Mouse (Mus musculus) left cerebral cortex, adult 2 months (tissue): Measurements from ENCODE around the gene Homer1. TPM values are rescaled to one million over a fixed set of nuclear protein-coding genes. Genes with fewer than 3 reads are reported as not detected.

Experiments
- DNase-seq, 2 experiments: peaks; one replicate each; pipeline ENCODE4 v3.0.0; 2021 to 2022; ENCODE audit warnings: low spot score in 2 of 2, mixed read lengths in 1 of 2; ENCODE audit errors: extremely low spot score in 1 of 2
- H3K27ac ChIP-seq: fragments of 200-600 bp; 2 replicates; pipeline ENCODE4 v1.8.1; 2022
- H3K4me3 ChIP-seq: fragments of 200-600 bp; 2 replicates; pipeline ENCODE4 v1.8.1; 2022
- CTCF ChIP-seq: fragments of 200-600 bp; IDR thresholded peaks from 2 replicates; pipeline ENCODE4 v1.8.1; 2022; ENCODE audit warnings: antibody characterized with exemption, mild to moderate bottlenecking, moderate library complexity
- intact Hi-C: fragments of 180-260 bp; cut with DNase I; formaldehyde crosslinking; loops from one replicate; pipeline ENCODE4 v1.15.1; 2025
- total RNA-seq, 2 experiments: library from RNA; stranded (reverse); gene quantifications; 2 replicates each; pipeline ENCODE4 v1.2.3; 2021

The Homer1 gene
- total RNA-seq, 2 experiments from 2014 or later, result 381 to 464 TPM

DNA sequence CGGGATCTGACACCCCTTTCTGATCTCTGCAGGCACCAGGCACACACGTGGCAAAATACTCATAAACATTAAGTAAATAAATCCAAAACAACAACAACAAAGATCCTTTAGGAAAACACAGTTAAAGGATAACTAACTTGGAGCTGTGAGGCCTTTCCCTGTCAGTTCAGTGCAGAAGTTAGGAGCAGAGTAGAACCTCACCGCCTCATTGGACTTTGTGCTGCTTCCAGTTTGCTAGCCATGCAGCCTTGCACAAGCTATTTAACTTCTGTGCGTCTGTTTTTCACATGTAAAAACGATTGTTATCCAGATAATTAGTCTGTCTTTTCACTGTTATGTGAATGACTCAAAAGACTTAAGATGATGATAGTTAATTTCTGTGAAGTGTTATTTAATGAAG lies 43.2 kb downstream of the Homer1 start:
- intact Hi-C loops, result no loop called here
- H3K27ac ChIP-seq, result no peak overlapping the region
- DNase-seq, result no peak
- H3K4me3 ChIP-seq, result no peak overlapping the region
- TF ChIP-seq CTCF, result no peak

DNA sequence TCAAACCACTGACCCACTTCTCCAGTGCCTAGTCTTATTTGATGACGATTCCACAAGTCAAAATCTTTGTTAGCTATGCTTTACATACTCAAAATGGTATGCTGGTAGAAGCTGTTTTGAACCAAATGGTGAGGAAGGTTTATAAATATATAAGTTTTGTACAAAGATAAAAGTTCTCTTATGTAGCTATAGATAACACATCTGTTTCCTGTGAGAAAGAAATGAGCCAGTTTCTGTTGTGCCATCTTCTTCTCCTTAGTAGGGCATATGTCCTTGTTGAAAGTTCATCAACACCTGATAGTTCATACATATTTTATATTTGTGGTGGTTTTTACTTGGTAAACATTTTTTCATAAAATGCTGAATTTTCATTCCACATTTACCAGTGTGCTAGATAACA lies 45.0 kb downstream of the Homer1 start:
- no peak overlapping the region for H3K27ac ChIP-seq
- intact Hi-C loops, result no loop called here
- no peak overlapping the region for H3K4me3 ChIP-seq
- DNase-seq, result no peak
- TF ChIP-seq CTCF, result no peak

DNA sequence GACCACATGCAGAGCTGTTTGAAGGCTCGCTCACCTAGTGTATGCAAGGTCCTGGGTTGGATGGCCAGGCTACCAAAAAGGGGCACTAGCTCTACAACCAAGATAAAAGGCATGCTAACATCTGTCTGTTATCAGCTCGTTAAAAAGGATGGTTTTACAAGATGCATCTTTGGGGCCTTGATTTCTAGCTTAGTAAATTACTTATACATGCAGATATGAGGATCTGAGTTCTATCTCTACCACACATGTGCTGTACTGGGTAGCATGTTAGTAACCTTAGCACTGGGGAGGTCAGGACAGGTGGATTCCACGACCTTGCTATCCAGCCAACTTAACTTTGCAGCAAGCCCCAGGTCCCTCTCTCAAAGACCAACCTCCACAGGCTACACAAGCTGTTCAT lies 46.4 kb downstream of the Homer1 start:
- intact Hi-C loops, result no loop called here
- no peak for DNase-seq
- no peak for TF ChIP-seq CTCF
- H3K4me3 ChIP-seq, result no peak overlapping the region
- no peak overlapping the region for H3K27ac ChIP-seq

- Histone ChIP-seq H3K4me3 (no peak overlapping the region), H3K27ac (no peak overlapping the region)
- TF ChIP-seq CTCF, result no peak
- DNase-seq, result no peak
- intact Hi-C loops, result no loop called here
Observed at GRCm38 (mm10) chr13:93352030-93352429, 52.6 kb downstream of the Homer1 start.

DNA sequence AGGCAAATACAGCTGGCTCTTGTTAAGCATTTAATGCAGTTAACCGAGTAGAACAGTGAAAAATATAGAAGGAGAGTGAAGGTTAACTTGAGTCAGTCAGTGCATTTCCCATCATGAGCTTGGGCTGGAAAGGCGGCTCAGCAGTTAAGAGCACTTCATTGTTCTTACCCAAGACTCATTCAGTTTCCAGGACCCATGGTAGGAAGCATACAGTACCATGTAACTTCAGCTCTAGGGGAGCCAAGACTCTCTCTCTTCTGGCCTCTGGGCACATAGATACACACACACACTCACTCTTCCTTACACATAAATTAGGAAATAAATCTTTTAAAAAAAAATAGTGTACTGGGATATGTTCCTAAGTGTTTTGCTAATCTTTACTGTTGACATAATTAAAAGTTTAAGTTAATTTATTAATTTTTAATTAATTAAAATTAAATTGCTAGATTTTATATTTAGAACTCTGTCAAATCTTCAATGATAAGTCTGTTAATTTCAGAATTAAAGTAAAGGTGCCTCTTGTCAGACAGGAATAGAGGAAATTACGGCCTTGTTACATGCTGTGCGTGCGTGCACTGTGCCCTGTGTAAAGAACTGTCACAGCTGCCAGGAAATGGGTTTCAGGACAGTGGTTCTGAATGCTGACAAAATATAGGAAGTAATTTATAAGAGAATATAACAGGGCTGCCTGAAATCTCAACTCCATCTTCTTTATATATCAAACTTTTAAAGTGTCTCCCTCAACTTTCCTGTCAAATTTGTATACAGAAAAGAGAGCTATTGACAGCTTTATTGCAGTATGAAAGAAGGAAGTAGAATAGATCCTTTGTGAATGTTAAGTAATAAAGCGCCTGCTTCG lies 55.2 kb downstream of the Homer1 start:
- no peak for TF ChIP-seq CTCF
- Histone ChIP-seq H3K4me3 (no peak overlapping the region), H3K27ac (no peak overlapping the region)
- intact Hi-C loops, result no loop called here
- no peak for DNase-seq

DNA sequence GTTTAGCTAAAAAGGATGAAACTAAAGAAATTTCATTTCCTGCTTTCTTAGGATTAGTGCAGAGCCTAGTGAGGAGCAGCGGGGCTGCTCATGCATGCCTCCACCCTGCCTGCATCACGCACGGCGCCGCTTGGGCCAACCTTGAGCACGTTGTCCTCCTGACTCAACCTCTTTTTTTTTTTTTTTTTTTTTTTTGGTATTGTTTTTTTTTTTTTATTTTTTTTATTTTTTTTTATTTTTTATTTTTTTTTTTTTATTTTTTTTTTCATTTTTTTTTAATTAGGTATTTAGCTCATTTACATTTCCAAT lies 55.8 kb downstream of the Homer1 start:
- intact Hi-C loops, result no loop called here
- H3K4me3 ChIP-seq, result no peak overlapping the region
- TF ChIP-seq CTCF, result no peak

GRCm38 (mm10) chr13:93358522-93358921 lies 59.1 kb downstream of the Homer1 start:
- intact Hi-C loops, result no loop called here
- H3K4me3 ChIP-seq, result no peak overlapping the region
- no peak overlapping the region for H3K27ac ChIP-seq
- no peak for DNase-seq
- TF ChIP-seq CTCF, result no peak

More for the DNA sequence above, 55.8 kb downstream of the Homer1 start:
- H3K27ac ChIP-seq, result no peak overlapping the region
- DNase-seq, result no peak

- intact Hi-C loops, result no loop called here
- no peak overlapping the region for H3K4me3 ChIP-seq
- H3K27ac ChIP-seq, result no peak overlapping the region
- no peak for DNase-seq
- no peak for TF ChIP-seq CTCF
Observed at GRCm38 (mm10) chr13:93367555-93367954, 68.1 kb downstream of the Homer1 start.

DNA sequence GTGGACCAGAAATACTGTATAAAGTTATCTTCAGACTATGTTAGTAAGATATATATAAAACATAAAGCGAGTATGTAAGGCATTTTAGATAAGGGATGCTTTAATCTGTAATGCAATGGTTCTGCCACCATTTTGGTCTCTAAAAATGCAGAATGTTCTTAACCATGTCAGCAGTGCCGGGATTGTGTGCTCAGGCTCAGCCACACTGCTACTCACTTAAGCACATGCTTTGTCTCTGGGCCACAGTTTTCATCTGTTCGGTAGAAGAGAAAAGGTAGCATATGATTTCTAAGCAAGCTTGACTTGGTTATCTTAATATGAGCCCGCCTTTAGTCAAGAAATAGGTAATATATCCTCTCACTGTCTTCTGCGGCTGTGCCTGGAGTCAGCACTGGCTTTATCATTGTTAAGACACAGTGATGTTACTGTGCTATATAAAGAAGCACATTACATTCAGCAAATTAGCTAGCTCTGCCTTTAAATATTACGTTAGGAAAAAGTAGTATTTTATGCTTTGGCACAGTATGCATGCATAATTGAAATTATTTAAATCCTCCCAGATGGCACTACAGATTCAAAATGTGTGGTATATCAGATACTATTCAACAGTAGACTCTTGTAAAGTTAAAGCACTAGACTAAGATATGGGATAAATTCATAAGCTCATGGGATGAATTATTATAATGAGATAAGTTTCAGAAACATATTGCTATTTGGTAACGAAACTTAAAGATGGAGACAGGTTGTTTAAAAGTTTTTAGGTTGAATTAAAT lies 69.6 kb downstream of the Homer1 start:
- no peak overlapping the region for H3K4me3 ChIP-seq
- TF ChIP-seq CTCF, result no peak
- H3K27ac ChIP-seq, result no peak overlapping the region
- DNase-seq, result no peak
- intact Hi-C loops, result no loop called here

DNA sequence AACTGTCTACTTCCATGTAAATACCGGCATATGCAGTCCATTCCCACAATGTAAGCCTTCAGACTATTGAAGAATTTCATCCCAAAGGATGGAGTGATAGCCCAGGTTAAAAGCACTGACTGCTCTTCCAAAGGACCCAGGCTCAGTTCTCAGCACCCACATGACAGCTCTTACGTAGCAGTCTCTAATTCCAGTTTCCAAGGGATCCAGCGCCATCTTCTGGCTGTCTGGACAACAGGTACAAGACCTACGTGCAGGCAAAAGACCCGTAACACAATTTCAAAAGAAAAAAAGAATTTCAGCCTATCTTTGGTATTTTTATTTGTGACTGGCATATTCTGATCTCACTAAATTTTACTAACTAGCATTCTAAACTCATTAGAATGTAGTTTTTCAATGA lies 75.0 kb downstream of the Homer1 start:
- no peak overlapping the region for H3K27ac ChIP-seq
- intact Hi-C loops, result no loop called here
- no peak for DNase-seq
- H3K4me3 ChIP-seq, result no peak overlapping the region
- TF ChIP-seq CTCF, result peak; percentile 22

- no peak for TF ChIP-seq CTCF
- H3K4me3 ChIP-seq, result no peak overlapping the region
- intact Hi-C loops, result no loop called here
- no peak overlapping the region for H3K27ac ChIP-seq
- DNase-seq, result no peak
Observed at GRCm38 (mm10) chr13:93378493-93378892, 79.1 kb downstream of the Homer1 start.

GRCm38 (mm10) chr13:93380399-93381063 lies 81.1 kb downstream of the Homer1 start:
- TF ChIP-seq CTCF, result no peak
- intact Hi-C loops, result no loop called here
- no peak overlapping the region for H3K4me3 ChIP-seq

More at GRCm38 (mm10) chr13:93380399-93381063, 81.1 kb downstream of the Homer1 start:
- DNase-seq, result no peak
- H3K27ac ChIP-seq, result no peak overlapping the region
